Mouse (Mus musculus) common myeloid progenitor, adult 5-6 weeks (primary cell): ENCODE data around the gene Mad2l2. TPM values are rescaled to one million over a fixed set of nuclear protein-coding genes. Genes with fewer than 3 reads are reported as not detected.

ENCODE experiments used
- ATAC-seq: replicated peaks from 2 replicates; pipeline ENCODE4 v1.8.0; 2016; ENCODE audit warnings: low read depth, mild to moderate bottlenecking, moderate TSS enrichment, inconsistent platforms; ENCODE audit not compliant: poor library complexity, severe bottlenecking
- total RNA-seq: library from RNA; stranded (forward); fragments of 200-1000, 187-1606 nt; gene quantifications from 2 replicates; pipeline ENCODE4 v1.2.3, GENCODE M21; 2017

Mad2l2 gene
- total RNA-seq, 1 experiment from 2014 or later, result 8.4 TPM

DNA sequence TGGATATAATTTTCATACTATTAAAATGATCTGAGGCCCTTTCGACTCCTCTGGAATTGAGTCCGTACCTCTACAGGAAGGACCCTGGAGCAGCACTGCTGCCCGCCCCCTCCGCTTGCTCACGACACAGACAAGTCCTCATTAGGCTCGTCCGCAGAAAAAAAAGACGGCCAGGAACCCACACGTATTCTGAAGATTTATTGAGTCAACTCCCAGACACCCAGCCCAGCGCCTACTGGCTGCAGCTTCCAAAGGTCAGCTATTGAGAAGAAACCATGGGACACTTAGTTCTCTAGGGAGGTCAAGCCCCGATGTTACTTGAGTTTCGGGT is 9.5 kb downstream of the Mad2l2 start:
- peak; percentile 44 for ATAC-seq

DNA sequence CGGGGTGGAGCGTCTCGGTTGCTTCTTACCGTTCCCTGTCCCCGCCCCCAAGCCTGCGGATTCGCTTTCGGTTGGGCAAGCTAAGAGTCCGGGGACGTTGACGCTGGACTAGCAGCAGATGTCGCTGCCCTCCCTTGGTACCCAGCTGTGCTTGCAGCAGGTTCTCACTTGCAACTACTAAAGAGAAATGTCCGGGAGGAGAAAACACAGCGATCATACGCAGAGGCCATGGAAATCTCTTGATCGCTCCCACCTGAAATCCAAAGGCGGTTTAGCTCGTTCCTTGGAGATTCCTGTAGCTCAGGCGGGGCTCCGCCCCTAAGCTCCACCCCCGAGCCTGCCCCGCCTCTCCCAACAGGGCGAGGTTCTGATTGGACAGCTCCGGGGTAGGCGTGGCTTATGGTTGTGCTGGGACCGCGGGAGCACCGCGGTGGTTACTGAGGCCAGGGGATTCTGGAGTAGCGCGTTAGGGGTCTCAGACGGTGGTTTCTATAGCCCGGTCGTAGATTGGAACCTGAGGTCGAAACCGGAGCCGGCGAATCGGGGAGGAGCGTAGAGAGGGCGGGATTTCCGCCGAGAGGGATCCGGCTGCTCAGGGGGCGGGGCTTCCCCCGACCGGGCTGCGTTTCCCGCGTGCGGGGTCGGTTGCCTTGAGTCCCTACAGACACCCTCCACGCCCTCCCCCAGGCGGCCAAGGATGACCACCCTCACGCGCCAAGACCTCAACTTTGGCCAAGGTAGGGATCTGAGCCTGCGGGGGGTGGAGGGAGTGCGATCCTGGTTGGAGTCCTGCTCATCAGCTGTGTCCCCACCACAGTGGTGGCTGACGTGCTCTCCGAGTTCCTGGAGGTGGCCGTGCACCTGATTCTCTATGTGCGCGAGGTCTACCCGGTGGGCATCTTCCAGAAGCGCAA is 10.2 kb downstream of the Mad2l2 start:
- peak; percentile 92 for ATAC-seq

DNA sequence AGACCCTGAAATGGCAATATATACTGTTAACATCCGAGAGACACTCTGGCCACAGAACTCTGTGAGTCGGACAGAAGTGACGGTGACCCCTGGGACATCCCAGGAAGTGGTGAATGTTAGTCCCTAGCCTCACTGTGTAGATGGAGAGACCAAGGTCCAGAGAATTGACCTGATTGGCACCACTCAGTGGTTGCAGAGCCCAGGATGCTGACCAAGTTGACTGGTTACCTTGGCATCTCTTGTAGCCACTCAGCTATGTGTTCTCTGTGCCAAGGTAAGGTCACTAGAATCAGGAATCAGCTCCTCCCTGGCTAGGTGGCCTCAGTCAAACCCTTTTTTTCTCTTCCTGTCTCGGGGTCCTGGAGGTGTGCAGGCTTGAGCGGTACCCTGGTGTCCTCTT is 13.5 kb downstream of the Mad2l2 start:
- ATAC-seq, result no peak

DNA sequence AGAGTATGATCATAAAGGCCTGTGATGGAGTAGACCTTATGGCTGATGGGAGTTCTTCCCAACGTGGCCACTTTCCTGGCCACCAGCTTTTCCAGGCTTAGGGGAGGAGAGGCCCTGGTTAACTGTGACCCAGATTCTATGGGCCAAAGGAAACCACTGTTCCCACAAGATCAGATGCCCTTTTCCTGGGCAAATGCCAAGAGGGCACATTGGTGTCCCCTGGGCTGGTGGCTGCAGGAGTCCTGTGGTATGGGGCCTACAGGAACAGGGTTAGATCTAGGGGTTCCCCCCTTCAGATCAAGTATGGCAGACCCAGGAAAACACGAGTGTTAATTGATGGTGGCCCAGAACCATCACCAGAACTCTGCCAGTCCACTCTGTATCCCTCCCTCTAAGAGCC is 17.5 kb downstream of the Mad2l2 start:
- no peak for ATAC-seq

DNA sequence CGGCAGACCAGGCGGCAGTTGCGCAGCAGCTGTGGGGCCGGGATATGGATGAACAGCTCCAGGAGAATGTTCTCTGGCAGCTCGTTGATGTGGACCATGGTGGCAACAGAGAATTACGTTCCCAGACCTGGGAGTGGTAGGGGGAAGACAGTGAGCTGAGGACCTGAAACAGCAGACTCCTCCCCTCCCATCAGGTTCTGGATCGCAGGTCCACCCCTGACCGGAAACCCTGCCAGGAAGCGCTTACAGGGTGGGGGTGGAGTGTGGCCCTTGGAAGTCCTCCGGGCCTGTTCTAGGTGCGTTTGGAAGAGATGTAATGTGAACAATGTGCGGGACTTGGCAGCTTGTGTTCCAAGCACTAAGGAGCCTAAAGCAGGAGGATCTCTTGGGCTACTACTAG is 19.4 kb downstream of the Mad2l2 start:
- no peak for ATAC-seq

DNA sequence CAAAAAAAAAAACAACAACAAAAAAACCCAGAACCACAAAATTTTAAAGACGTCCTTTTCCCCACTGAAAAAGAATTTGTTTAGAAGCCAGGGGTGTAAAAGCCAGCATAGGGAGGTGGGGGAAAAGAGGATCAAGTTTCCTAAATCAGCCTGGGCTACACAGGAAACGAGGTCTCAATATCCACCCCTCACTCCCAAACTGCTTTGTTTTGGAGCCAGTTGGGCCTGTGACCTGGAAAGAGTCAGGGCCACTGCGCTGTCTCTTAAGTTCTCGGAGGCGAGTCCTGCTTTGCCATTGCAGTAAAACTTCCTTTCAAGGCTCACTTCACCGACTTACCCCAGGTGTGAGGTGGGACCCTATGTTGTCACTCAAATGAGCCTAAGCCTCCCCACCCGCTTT is 20.1 kb downstream of the Mad2l2 start:
- ATAC-seq, result no peak

DNA sequence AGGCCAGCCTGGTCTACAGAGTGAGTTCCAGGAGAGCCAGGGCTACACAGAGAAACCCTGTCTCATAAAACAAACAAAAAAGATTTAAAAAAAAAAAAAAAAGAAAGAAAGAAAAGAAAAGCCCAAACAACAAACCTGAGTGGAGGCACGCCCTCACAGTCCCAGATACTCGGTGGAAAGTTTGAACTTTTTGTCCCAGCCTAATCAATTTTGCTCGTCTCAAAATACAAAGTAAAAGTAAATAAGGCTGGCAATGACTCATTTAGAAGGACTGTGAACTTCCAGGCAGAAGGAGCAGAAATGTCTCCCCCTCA is 20.7 kb downstream of the Mad2l2 start:
- ATAC-seq, result no peak

DNA sequence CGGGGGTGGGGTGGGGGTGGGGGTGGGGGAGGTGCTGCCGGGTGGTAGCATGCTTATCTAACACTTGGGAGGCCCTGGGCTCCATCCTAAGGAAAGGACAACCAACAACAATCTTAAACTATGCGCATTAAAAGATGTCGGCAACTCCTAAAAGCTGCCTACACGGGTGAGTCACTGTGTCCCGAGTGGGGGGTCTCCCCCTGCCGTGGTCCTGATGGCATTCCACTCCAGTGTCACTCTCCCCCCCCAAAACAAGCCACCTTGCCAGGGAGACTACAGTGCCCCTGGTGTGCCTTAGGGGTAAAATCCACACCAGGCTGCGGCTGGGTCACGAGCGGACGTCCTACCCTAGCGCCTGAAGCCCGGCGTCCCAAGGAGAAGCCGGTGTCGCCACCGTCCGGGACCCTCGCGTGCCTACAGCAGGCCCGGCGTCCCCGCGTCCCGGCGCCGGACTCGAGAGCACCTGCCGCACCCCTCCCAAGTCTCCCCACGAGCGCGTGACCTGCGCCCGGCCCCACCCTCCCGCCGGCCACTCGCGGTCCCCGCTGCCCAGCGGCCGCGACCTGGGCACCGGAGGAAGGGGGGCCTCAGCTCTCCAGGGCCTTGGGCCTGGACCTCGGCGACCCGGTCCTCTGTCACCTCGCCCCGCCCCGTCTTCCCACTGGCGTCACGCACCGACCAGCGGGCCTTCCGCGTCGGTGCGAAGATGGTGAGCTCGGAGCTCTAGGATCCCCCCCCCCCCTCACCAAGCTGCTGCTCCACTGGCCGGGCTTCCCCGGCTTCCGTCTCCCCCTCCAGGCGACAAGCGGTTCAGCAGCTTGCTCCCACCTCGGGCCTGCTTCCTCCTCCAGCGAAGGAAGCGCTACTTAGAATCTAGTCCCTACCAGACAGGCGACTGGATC is 21.3 kb downstream of the Mad2l2 start, which contains the start of gene Fbxo6:
TSS of gene Fbxo6 (minus strand) at position 874 of the 902 bp plus-strand sequence.
- peak; percentile 96 for ATAC-seq

DNA sequence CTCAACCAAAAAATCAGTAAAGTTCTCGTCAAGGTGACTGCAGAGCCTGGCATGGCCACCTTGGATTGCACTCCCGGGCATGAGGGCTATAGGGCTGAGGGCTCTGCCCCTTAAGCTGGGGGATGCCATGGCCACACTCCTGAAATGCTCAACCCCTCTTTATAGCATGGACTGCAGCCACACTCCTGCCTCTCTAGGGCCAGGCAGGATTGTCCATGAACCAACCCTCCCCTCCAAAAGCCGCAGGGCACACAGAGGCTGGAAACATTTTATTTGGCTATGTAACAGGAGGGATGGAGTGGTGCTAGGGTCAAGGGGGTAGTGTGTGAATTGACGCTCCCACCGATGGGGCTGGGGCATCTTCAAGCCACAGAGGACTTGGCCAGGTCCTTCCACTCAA is 22.4 kb downstream of the Mad2l2 start:
- ATAC-seq, result no peak

DNA sequence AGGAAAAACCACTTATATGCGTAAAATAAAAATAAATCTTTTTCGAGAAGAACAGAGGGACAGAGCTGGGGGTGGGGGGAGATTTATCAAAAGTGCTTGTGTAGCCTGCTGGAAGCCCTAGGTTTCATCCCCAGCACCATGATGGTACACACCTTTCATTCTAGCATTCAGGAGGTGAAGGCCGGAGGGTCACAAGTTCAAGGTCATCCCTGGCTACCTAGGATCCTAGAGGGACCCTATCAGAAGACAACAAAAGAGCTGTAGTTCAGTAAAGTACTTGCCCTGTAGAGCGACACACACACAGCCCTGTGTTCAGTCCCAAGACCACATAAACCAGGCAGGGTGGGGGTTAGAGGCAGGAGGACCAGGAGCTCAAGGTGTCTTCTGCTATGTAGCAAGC is 23.8 kb downstream of the Mad2l2 start:
- no peak for ATAC-seq

DNA sequence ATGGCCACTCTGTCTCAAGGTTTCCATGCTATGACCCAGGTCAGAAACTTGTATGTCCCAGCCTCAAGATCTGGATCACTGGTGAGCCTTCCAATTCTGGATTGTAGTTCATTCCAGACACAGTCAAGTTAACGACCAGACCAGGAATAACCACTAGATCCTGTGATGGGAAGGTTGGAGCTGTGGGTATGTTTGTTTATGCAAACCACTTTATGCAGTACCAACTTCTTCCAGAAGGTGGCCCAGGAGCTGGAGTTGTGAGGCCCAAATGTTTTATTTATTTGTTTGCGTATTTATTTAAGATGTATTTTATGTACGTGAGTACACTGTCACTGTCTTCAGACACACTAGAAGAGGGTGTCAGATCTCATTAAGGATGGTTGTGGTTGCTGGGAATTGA is 24.8 kb downstream of the Mad2l2 start:
- no peak for ATAC-seq

DNA sequence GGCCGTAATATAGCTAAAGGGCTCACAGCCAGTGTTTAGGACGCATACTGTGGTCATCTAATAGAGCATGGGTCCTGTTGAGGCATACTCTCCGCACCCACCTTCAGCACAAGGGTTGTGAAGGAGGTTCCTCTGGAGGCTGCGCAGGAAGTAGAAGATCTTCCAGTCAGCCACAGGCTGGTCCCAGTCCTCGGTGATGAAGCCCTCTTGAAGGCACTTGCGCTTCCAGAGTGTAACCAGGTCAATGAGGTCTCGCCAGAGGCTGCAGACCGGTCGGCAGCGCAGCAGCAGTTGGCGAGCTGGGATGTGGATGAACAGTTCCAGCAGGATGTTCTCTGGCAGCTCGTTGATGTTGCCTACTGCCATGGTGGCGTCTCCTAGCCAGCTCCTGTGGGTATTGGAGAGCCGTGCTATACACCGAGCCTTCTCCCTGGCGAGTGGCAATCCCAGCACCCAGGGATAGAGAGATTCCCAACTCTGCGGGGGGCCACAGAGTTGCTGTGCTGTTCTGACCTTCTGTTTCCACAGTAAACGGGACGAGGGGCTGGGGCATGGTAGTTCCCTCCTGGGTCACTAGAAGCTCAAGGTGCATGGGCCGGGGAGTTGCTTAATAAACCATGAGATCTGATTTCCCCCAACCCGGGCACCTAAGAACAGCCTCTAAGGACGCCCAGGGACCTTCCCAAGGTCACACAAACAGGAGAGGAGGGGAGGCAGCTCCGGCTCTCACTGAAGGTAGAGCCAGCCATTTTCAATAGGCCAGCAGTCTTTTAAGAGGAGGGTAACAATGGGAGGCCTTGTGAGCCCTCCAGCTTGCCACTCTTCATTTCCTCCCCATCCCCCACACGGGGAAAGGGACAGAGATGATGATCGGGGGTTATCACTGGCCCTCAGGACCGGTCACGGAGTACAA is 28.5 kb downstream of the Mad2l2 start:
- no peak for ATAC-seq

DNA sequence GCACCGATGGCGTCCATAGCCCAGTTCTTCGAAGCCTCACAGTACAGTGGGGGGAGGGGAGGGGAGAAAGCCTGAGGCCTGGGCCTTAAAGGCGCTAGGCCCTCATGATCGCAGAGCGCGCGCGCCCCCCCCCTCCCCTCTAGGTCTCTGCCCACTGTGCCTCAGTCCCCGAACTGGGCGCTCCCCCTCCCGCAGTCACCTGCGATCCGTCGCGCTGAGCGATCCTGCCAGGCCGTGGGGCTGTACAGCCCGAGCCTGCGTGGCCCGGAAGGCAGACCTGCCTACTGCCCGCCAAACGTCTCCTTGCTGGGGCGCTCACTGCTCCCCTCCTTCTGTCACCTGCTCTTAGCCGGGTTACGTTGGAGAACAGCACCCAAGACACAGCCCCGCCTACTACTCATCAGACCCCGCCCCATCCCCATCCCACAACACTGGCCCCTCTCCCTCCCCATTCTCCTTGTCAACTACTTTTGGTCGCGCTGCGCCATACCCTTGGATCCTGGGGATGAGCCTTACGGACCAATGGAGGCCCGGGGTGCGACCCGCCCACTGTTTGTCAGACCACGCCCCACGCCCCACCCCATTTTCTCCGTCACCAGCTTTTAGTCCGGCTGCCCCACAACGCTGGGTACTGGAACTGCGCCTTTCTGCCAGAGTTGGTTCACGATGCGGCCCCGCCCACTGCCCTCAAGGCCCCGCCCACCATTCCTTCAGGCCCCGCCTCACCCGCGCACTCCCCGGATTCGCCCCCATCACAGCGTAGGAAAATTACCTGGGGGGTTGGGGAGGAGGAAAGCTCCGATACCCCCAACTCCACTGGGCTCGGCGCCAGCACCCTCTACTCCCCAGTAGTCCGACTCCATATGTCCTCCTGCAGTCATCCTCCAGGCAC is 29.6 kb downstream of the Mad2l2 start:
- peak; percentile 76 for ATAC-seq

DNA sequence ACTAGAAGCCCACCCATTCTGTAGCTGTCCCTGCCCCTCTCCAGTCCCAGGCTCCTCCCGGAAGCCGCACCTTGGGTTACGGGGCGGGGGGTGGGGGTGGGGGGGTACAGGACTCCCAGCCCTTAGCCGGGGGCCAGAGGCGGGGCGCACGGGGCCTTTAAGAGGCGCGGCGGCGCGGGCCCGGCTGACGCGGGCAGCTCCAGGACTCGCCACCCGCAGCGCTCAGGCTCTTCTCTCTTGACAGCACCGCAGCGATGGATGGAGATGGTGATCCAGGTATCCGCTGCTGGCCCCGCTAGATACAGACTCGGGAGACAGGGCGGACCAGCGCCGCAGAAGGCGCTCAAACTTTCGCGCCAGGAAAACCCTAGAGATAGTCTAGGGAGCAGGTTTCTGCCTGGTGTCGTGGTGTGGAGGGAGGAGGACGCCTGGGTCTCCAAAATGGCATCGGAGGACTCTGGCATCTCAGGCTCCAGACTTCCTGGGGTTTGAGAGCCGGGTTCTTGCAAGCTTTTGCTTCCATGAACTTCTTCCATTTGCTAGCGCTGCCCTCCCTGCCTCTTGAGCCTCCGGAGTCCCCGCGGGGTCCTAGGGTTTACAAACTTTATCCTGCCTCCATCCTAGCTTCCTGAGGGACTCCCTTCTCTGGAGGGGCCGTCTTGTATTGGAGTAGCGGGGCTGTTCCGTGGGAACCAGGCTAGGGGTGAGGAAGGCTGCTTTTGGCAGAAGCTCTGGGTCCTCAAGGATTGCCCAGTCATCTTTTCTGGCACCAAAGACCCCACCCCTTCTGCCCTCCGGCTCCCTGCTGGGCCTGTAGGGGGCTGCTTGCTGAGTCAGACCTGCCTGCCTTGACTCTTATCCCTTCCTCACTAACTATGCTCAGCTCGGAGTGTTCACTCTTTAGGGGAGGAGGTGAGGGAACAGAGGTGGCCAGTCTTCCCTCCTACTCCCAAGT is 30.5 kb downstream of the Mad2l2 start, which contains the start of the genes Fbxo44 and Fbxo2:
TSS of gene Fbxo44 (minus strand) at position 47 of the 955 bp plus-strand sequence.
TSS of gene Fbxo2 (plus strand) at position 186 of the 955 bp plus-strand sequence.
- ATAC-seq, result no peak

DNA sequence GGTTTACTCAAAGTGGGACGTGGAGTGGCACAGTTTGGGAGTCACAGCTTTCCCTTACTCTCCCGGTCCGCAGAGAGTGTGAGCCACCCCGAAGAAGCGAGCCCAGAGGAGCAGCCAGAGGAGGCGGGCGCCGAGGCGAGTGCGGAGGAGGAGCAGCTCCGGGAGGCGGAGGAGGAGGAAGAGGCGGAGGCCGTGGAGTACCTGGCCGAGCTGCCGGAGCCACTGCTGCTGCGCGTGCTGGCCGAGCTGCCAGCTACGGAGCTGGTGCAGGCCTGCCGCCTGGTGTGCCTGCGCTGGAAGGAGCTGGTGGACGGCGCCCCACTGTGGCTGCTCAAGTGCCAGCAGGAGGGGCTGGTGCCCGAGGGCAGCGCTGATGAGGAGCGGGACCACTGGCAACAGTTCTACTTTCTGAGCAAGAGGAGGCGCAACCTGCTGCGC is 33.8 kb downstream of the Mad2l2 start:
- peak; percentile 61 for ATAC-seq

DNA sequence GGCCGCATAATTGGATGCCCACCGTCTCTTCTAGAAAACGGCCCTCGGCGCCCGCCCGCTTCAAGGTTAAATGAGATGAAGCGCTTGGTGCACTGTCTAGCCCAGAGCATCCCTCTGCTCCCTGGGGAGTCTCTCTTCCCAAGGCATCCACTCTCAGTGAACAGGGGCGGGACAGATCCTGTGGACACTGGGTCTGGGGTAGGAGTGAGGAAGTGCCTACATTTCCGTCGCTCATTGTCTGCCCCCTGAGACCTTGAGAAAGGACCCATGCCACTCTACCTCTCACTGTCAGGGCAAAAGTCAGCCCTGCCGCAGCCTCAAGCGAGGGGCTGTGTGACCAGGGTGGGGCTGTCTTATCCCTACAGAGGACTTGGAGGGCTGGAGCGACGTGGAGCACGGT is 34.3 kb downstream of the Mad2l2 start:
- no peak for ATAC-seq

DNA sequence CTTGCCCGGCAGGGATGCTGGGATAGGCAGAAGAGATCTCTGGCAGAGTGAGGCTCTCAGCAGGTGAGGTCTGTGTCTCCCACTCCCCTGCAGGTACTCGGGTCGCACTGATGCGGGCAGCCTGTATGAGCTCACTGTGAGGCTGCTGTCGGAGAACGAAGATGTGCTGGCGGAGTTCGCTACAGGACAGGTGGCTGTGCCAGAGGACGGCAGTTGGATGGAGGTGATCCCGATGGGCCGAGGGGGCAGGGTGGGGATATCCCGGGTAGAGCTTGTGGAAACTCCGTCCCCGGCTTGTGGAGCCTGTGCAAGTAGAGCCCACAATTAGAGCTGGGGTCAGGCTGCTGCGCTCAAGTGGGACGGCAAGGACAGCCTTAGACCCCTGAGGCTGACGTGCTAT is 35.4 kb downstream of the Mad2l2 start:
- no peak for ATAC-seq

DNA sequence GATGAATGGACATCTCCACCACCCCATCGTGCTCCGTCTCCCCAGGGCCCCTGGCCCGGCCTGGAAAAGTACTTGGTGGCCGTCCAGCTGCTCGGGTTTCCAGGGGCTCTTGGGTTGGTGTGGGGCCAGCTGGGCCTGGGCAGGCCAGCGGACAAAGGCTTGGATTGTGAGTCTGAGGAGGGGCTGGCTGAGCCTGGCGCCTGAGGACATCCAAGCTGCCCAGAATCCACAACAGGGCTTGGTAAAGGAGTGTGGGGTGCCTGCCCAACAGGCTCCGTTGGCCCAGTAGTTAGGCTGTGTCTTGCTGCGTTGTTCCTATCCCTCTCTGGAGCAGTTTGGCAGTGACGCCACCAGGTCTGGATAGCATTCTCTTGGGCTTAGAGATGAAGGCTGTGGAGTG is 36.2 kb downstream of the Mad2l2 start:
- ATAC-seq, result no peak
